Mouse (Mus musculus) hindbrain, postnatal 0 days (tissue): ENCODE data around the gene Snd1. TPM values are rescaled to one million over a fixed set of nuclear protein-coding genes. Genes with fewer than 3 reads are reported as not detected.

Experiments used
- ATAC-seq: fragments of 200-750 bp; cut with Nextera tagmentation; 2 replicates; pipeline ENCODE4 v1.8.0; 2017; ENCODE audit warnings: mild to moderate bottlenecking, moderate TSS enrichment, moderate library complexity
- DNase-seq: peaks from one replicate; pipeline ENCODE4 v3.0.0-alpha.2; 2015; ENCODE audit warnings: low spot score
- H3K27ac ChIP-seq: fragments of 300-500 bp; sonication (generic); 2 replicates; pipeline ENCODE4 v1.5.1; 2014; ENCODE audit warnings: mild to moderate bottlenecking
- H3K27me3 ChIP-seq: fragments of 300-500 bp; sonication (generic); 2 replicates; pipeline ENCODE4 v1.6.1; 2014; ENCODE audit warnings: low read length, mixed read lengths; ENCODE audit not compliant: insufficient read depth
- H3K36me3 ChIP-seq: fragments of 300-500 bp; sonication (generic); 2 replicates; pipeline ENCODE4 v1.6.1; 2014; ENCODE audit warnings: low read length, mixed read lengths; ENCODE audit not compliant: insufficient read depth
- H3K4me1 ChIP-seq: fragments of 300-500 bp; sonication (generic); 2 replicates; pipeline ENCODE4 v1.6.1; 2014; ENCODE audit warnings: antibody characterized with exemption, low read length, mixed read lengths; ENCODE audit not compliant: insufficient read depth
- H3K4me2 ChIP-seq: fragments of 300-500 bp; sonication (generic); 2 replicates; pipeline ENCODE4 v1.6.1; 2014; ENCODE audit warnings: low read depth, mild to moderate bottlenecking, low read length, moderate library complexity, mixed read lengths
- H3K4me3 ChIP-seq: fragments of 300-500 bp; sonication (generic); 2 replicates; pipeline ENCODE4 v1.5.1; 2014; ENCODE audit warnings: low read length
- H3K9ac ChIP-seq: fragments of 300-500 bp; sonication (generic); replicated peaks from 2 replicates; pipeline ENCODE4 v1.6.1; 2014; ENCODE audit warnings: mild to moderate bottlenecking, low read length, moderate library complexity, mixed read lengths
- H3K9me3 ChIP-seq: fragments of 300-500 bp; sonication (generic); 2 replicates; pipeline ENCODE4 v1.6.1; 2016; ENCODE audit warnings: low read length, mixed read lengths
- CTCF ChIP-seq: IDR thresholded peaks from 2 replicates; pipeline ENCODE4 v1.5.1; 2016; ENCODE audit warnings: antibody characterized with exemption, control low read depth, low read depth
- WGBS: fragments of 180-500 bp; shearing (Covaris S2); extraction: QIAGEN DNeasy Blood & Tissue Kit; methylation state at CpG from one replicate; pipeline ENCODE4 v1.1.7; 2014; 5-methylcytosine and 5-hydroxymethylcytosine counted together
- polyA plus RNA-seq: library from polyadenylated mRNA; unstranded; fragments of >200 nt; fragmentation: Nextera tagmentation; extraction: Ambion mirVana; gene quantifications from 2 replicates; pipeline ENCODE4 v1.2.1, GENCODE M21; 2015
- total RNA-seq: library from RNA; depleted of rRNA; stranded (reverse); fragments of >200 nt; gene quantifications from 2 replicates; pipeline ENCODE4 v1.2.3, GENCODE M21; 2014

The Snd1 gene
- total and polyA plus RNA-seq, 2 experiments from 2014 or later = 67.6 to 85.5 TPM

GRCm38 (mm10) chr6:28733884-28734647 lies 259.1 kb downstream of the Snd1 start:
- Histone ChIP-seq H3K4me1 (peaks cover 6% of the 10 kb centered on the region; the same call in 1 of the 2 replicates), H3K27me3 (no peaks in the 10 kb centered on the region), H3K4me3 (no peak overlapping the region), H3K4me2 (no peak overlapping the region), H3K36me3 (no peaks in the 10 kb centered on the region), H3K9me3 (no peaks in the 10 kb centered on the region), H3K27ac (no peak overlapping the region), H3K9ac (no peak overlapping the region)
- WGBS = 91% methylated on average over 5 of the region's 5 CpGs
- ATAC-seq = no peak
- no peak for TF ChIP-seq CTCF
- no peak for DNase-seq

- no peaks in the 10 kb centered on the region for H3K36me3 ChIP-seq
- no peak for ATAC-seq
- H3K9ac ChIP-seq = no peak overlapping the region
- no peaks in the 10 kb centered on the region for H3K9me3 ChIP-seq
- H3K4me1 ChIP-seq = no peaks in the 10 kb centered on the region
- H3K27ac ChIP-seq = no peak overlapping the region
- no peak overlapping the region for H3K4me2 ChIP-seq
- no peak for TF ChIP-seq CTCF
- H3K27me3 ChIP-seq = no peaks in the 10 kb centered on the region
- no peak overlapping the region for H3K4me3 ChIP-seq
- DNase-seq = no peak
- WGBS = 84% methylated on average over 9 of the region's 9 CpGs
Measured at GRCm38 (mm10) chr6:28735116-28735515, 260.2 kb downstream of the Snd1 start.

DNA sequence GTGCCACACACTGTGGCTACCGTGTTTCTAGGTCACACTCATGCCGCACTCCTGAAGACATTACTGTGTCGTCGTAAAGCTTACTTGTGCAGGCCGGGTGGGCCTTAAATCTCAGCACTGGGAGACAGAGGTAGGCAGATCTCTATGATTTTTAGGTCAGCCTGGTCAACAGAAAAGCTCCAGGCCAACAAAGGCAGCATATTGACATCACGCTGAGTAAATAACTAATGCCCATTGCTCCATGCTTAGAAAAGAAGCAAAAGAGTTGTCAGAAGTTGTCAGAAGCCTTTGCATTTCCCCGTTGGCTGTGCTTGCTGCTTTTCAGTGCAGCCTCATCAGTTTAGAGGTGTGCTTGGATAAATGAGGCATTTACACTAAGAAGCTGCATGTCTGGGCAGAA lies 261.7 kb downstream of the Snd1 start:
- H3K36me3 ChIP-seq = no peaks in the 10 kb centered on the region
- H3K4me2 ChIP-seq = no peak overlapping the region
- H3K4me1 ChIP-seq = no peaks in the 10 kb centered on the region
- H3K9ac ChIP-seq = no peak overlapping the region
- no peak overlapping the region for H3K27ac ChIP-seq
- H3K9me3 ChIP-seq = no peaks in the 10 kb centered on the region
- ATAC-seq (no peak), DNase-seq (no peak)
- no peak for TF ChIP-seq CTCF
- no peaks in the 10 kb centered on the region for H3K27me3 ChIP-seq
- no peak overlapping the region for H3K4me3 ChIP-seq
- 66% methylated on average over 7 of the region's 7 CpGs for WGBS

DNA sequence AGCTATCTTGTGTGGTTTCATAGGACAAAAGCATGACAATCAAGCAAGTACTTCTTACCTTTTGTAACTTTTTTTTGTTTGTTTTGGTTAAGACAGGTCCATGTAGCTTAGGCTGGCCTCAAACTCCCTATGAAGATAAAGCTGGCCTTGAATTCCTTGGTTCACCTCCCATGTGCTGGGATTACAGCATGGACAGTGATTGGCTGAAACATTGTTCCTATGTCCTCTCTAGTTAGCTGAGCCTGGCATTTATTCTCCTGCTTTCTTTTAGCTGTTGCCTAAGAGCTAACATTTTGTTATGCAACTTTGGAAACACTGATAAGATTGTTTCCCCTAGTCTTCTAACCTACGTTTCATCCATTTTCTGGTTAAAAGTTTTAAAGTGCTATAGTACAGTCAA lies 262.7 kb downstream of the Snd1 start:
- Histone ChIP-seq H3K36me3 (no peaks in the 10 kb centered on the region), H3K27me3 (no peaks in the 10 kb centered on the region), H3K4me2 (no peak overlapping the region), H3K4me3 (no peak overlapping the region), H3K9me3 (no peaks in the 10 kb centered on the region), H3K27ac (no peak overlapping the region), H3K4me1 (no peaks in the 10 kb centered on the region), H3K9ac (no peak overlapping the region)
- no peak for DNase-seq
- 87% methylated on average over 1 of the region's 1 CpGs for WGBS
- no peak for ATAC-seq
- TF ChIP-seq CTCF = no peak

DNA sequence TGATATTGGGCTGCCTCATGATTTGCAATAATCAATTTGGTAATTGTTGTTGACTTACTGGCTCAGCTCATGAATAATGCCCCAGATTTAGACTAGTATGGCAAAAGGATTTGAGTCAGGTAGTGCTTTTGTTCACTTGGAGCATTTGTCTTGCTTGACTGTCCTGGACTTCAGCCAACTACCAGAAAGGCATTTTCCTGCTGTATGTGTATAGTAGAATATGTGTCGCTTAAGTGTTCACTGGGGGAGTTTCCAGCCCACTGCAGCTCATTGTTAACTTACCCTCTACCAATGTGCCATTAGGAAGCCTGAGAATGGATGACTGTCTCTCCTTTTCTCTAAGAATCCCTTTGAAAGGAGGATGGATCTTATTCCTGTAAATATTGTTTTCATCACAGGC lies 268.6 kb downstream of the Snd1 start:
- TF ChIP-seq CTCF = no peak
- Histone ChIP-seq H3K27ac (no peak overlapping the region; the same call in 1 of the 2 replicates), H3K4me2 (no peak overlapping the region), H3K9ac (no peak overlapping the region), H3K4me3 (no peak overlapping the region), H3K9me3 (no peaks in the 10 kb centered on the region), H3K4me1 (peaks cover 12% of the 10 kb centered on the region), H3K36me3 (no peaks in the 10 kb centered on the region), H3K27me3 (no peaks in the 10 kb centered on the region)
- DNase-seq = peak; percentile 56
- WGBS = 26% methylated on average over 1 of the region's 1 CpGs
- no peak for ATAC-seq

DNA sequence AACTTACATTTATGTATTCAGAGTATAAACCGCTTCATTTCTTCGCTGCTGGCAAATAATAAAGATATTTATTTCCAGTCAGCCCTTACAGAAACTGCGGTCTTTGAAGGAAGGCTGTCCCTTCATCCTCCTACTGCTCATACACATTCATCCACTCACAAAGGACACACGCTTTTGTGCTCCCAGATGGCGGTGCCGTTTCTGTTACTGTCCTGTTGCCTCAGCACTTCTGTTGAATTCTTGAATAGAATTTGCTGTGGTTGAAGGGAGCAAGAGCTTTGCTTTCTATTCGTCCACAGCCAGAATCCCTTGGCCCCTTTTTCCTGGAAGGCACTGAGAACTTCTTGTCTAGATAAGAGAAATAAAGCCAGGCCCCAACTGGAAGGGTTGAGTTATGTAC lies 270.9 kb downstream of the Snd1 start:
- 58% methylated on average over 7 of the region's 7 CpGs for WGBS
- ATAC-seq = no peak
- DNase-seq = no peak

GRCm38 (mm10) chr6:28747025-28747424 lies 272.1 kb downstream of the Snd1 start:
- WGBS = 83% methylated on average over 5 of the region's 5 CpGs
- Histone ChIP-seq H3K9me3 (no peaks in the 10 kb centered on the region), H3K36me3 (no peaks in the 10 kb centered on the region), H3K4me2 (no peak overlapping the region), H3K4me1 (peaks cover 22% of the 10 kb centered on the region), H3K4me3 (no peak overlapping the region), H3K27me3 (no peaks in the 10 kb centered on the region), H3K9ac (no peak overlapping the region), H3K27ac (no peak overlapping the region)
- TF ChIP-seq CTCF = no peak
- DNase-seq (no peak), ATAC-seq (no peak)

More for the DNA sequence above, 270.9 kb downstream of the Snd1 start:
- no peak for TF ChIP-seq CTCF
- Histone ChIP-seq H3K27ac (no peak overlapping the region), H3K9me3 (no peaks in the 10 kb centered on the region), H3K36me3 (no peaks in the 10 kb centered on the region), H3K4me1 (peaks cover 22% of the 10 kb centered on the region), H3K27me3 (no peaks in the 10 kb centered on the region), H3K9ac (no peak overlapping the region), H3K4me3 (no peak overlapping the region), H3K4me2 (no peak overlapping the region)
